Mouse (Mus musculus): Measurements from ENCODE around the gene Errfi1.

DNA sequence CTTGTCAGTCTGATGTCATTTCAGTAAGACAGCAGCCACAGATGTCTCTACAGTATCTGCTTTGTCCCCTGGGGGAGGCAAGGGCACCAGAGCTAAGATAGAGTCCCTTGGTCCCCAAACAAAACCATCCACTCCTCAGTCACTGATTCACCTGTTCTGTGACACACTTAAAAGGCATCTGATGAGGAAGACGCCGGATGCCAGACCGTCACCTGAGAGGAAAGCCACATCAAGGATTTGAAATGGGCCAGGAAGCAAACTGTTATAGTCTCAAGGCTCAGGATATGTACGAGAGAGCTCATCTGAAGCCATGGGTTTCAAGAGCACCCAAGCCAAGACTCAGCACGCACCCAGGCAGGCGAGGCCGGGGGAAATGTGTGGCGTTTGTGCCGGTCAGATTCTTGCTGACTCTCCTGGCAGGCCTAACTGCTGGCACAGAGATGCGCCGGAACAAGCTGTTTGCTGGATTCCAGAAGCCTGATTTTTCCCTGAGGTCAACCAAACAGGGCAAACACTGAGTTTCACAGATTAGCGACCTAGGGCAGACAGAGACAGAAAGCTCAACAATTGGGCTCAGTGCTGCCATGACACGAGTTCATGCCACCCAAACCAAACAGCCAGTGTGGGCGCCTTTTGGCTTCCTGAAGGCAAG, 49.5 kb downstream of the Errfi1 start:
- no peak for TF ChIP-seq CTCF (IDR thresholded peaks at IDR 0.05; ENCODE audit: insufficient read depth, low read length)
- no peak for TF ChIP-seq POLR2A (IDR thresholded peaks at IDR 0.05; ENCODE audit: borderline replicate concordance, extremely low read depth, low read depth, low read length)
